Mouse (Mus musculus): Measurements from ENCODE around the gene Il11ra1. TPM values are rescaled to one million over a fixed set of nuclear protein-coding genes. Genes with fewer than 3 reads are reported as not detected.

Gene Il11ra1
- polyA plus RNA-seq, 1 experiment from 2014 or later: 29.2 TPM

- no peak overlapping the region for H3K9ac ChIP-seq (replicated peaks; ENCODE audit: low read depth, low read length)
These were observed 36.2 kb upstream of the Il11ra1 start for GRCm38 (mm10) chr4:41663614-41664013.

GRCm38 (mm10) chr4:41664533-41664932 is 35.3 kb upstream of the Il11ra1 start:
- Histone ChIP-seq H3K4me1 (replicated peaks; ENCODE audit: control insufficient read depth, insufficient read depth, low read length) (peaks cover 23% of the 10 kb centered on the region), H3K4me3 (replicated peaks; ENCODE audit: low read length) (no peak overlapping the region), H3K9ac (replicated peaks; ENCODE audit: low read depth, low read length) (no peak overlapping the region), H3K27me3 (replicated peaks; ENCODE audit: control insufficient read depth, insufficient read depth, low read length) (no peaks in the 10 kb centered on the region), H3K4me2 (ENCODE audit: low read length) (no peak overlapping the region), H3K36me3 (ENCODE audit: control insufficient read depth, insufficient read depth) (no peaks in the 10 kb centered on the region), H3K27ac (ENCODE audit: low read length) (no peak overlapping the region), H3K9me3 (ENCODE audit: control insufficient read depth, low read length) (no peaks in the 10 kb centered on the region)
- WGBS: 74% methylated on average over 7 of the region's 7 CpGs
- no peak for ATAC-seq

More at GRCm38 (mm10) chr4:41663614-41664013, 36.2 kb upstream of the Il11ra1 start:
- Histone ChIP-seq H3K36me3 (ENCODE audit: control insufficient read depth, insufficient read depth) (no peaks in the 10 kb centered on the region), H3K9me3 (ENCODE audit: control insufficient read depth, low read length) (no peaks in the 10 kb centered on the region), H3K27me3 (replicated peaks; ENCODE audit: control insufficient read depth, insufficient read depth, low read length) (no peaks in the 10 kb centered on the region), H3K4me3 (replicated peaks; ENCODE audit: low read length) (no peak overlapping the region), H3K27ac (ENCODE audit: low read length) (no peak overlapping the region), H3K4me1 (replicated peaks; ENCODE audit: control insufficient read depth, insufficient read depth, low read length) (peaks cover 25% of the 10 kb centered on the region), H3K4me2 (ENCODE audit: low read length) (no peak overlapping the region)
- WGBS: 66% methylated on average over 9 of the region's 9 CpGs
- ATAC-seq: no peak

GRCm38 (mm10) chr4:41665009-41665675 is 34.6 kb upstream of the Il11ra1 start:
- WGBS: 4% methylated on average over 6 of the region's 8 CpGs
- ATAC-seq: no peak
- Histone ChIP-seq H3K27me3 (replicated peaks; ENCODE audit: control insufficient read depth, insufficient read depth, low read length) (no peaks in the 10 kb centered on the region), H3K36me3 (ENCODE audit: control insufficient read depth, insufficient read depth) (no peaks in the 10 kb centered on the region), H3K9ac (replicated peaks; ENCODE audit: low read depth, low read length) (0 out of 2 replicates have a peak overlapping the region, but pooled peaks have one; percentile 18), H3K4me2 (ENCODE audit: low read length) (no peak overlapping the region), H3K4me3 (replicated peaks; ENCODE audit: low read length) (no peak overlapping the region), H3K27ac (ENCODE audit: low read length) (no peak overlapping the region), H3K9me3 (ENCODE audit: control insufficient read depth, low read length) (no peaks in the 10 kb centered on the region), H3K4me1 (replicated peaks; ENCODE audit: control insufficient read depth, insufficient read depth, low read length) (peaks cover 23% of the 10 kb centered on the region)

GRCm38 (mm10) chr4:41666646-41667045 is 33.1 kb upstream of the Il11ra1 start:
- Histone ChIP-seq H3K27ac (ENCODE audit: low read length) (no peak overlapping the region), H3K9me3 (ENCODE audit: control insufficient read depth, low read length) (no peaks in the 10 kb centered on the region), H3K36me3 (ENCODE audit: control insufficient read depth, insufficient read depth) (no peaks in the 10 kb centered on the region), H3K27me3 (replicated peaks; ENCODE audit: control insufficient read depth, insufficient read depth, low read length) (no peaks in the 10 kb centered on the region), H3K4me2 (ENCODE audit: low read length) (no peak overlapping the region), H3K4me1 (replicated peaks; ENCODE audit: control insufficient read depth, insufficient read depth, low read length) (peaks cover 15% of the 10 kb centered on the region), H3K4me3 (replicated peaks; ENCODE audit: low read length) (no peak overlapping the region), H3K9ac (replicated peaks; ENCODE audit: low read depth, low read length) (no peak overlapping the region)
- no peak for ATAC-seq
- 85% methylated on average over 10 of the region's 11 CpGs for WGBS

GRCm38 (mm10) chr4:41670836-41671235 is 29.0 kb upstream of the Il11ra1 start:
- WGBS: 75% methylated on average over 18 of the region's 18 CpGs
- no peaks in the 10 kb centered on the region for H3K9me3 ChIP-seq (ENCODE audit: control insufficient read depth, low read length)

GRCm38 (mm10) chr4:41671500-41671899 is 28.3 kb upstream of the Il11ra1 start:
- ATAC-seq: peak; percentile 5; the same call in 1 of the 2 replicates
- WGBS: 12% methylated on average over 4 of the region's 5 CpGs
- Histone ChIP-seq H3K9me3 (ENCODE audit: control insufficient read depth, low read length) (no peaks in the 10 kb centered on the region), H3K27me3 (replicated peaks; ENCODE audit: control insufficient read depth, insufficient read depth, low read length) (no peaks in the 10 kb centered on the region), H3K4me3 (replicated peaks; ENCODE audit: low read length) (no peak overlapping the region), H3K4me2 (ENCODE audit: low read length) (peak overlapping the region; percentile 8; the same call in 1 of the 2 replicates), H3K4me1 (replicated peaks; ENCODE audit: control insufficient read depth, insufficient read depth, low read length) (peaks cover 33% of the 10 kb centered on the region), H3K36me3 (ENCODE audit: control insufficient read depth, insufficient read depth) (no peaks in the 10 kb centered on the region), H3K9ac (replicated peaks; ENCODE audit: low read depth, low read length) (no peak overlapping the region), H3K27ac (ENCODE audit: low read length) (0 out of 2 replicates have a peak overlapping the region, but pooled peaks have one; percentile 17)

More at GRCm38 (mm10) chr4:41670836-41671235, 29.0 kb upstream of the Il11ra1 start:
- H3K9ac ChIP-seq (replicated peaks; ENCODE audit: low read depth, low read length): no peak overlapping the region
- H3K36me3 ChIP-seq (ENCODE audit: control insufficient read depth, insufficient read depth): no peaks in the 10 kb centered on the region
- H3K4me2 ChIP-seq (ENCODE audit: low read length): no peak overlapping the region
- no peaks in the 10 kb centered on the region for H3K27me3 ChIP-seq (replicated peaks; ENCODE audit: control insufficient read depth, insufficient read depth, low read length)
- H3K4me1 ChIP-seq (replicated peaks; ENCODE audit: control insufficient read depth, insufficient read depth, low read length): peaks cover 26% of the 10 kb centered on the region
- no peak overlapping the region for H3K4me3 ChIP-seq (replicated peaks; ENCODE audit: low read length)
- no peak for ATAC-seq
- no peak overlapping the region for H3K27ac ChIP-seq (ENCODE audit: low read length)

GRCm38 (mm10) chr4:41671963-41672480 is 27.8 kb upstream of the Il11ra1 start:
- WGBS: 2% methylated on average over 8 of the region's 8 CpGs
- Histone ChIP-seq H3K9ac (replicated peaks; ENCODE audit: low read depth, low read length) (0 out of 2 replicates have a peak overlapping the region, but pooled peaks have one; percentile 18), H3K27ac (ENCODE audit: low read length) (0 out of 2 replicates have a peak overlapping the region, but pooled peaks have one; percentile 17), H3K4me2 (ENCODE audit: low read length) (peak overlapping the region; percentile 8; the same call in 1 of the 2 replicates), H3K36me3 (ENCODE audit: control insufficient read depth, insufficient read depth) (no peaks in the 10 kb centered on the region), H3K4me1 (replicated peaks; ENCODE audit: control insufficient read depth, insufficient read depth, low read length) (peaks cover 38% of the 10 kb centered on the region), H3K27me3 (replicated peaks; ENCODE audit: control insufficient read depth, insufficient read depth, low read length) (no peaks in the 10 kb centered on the region), H3K9me3 (ENCODE audit: control insufficient read depth, low read length) (no peaks in the 10 kb centered on the region), H3K4me3 (replicated peaks; ENCODE audit: low read length) (no peak overlapping the region)
- peak; percentile 70 for ATAC-seq

- Histone ChIP-seq H3K36me3 (ENCODE audit: control insufficient read depth, insufficient read depth) (no peaks in the 10 kb centered on the region), H3K4me1 (replicated peaks; ENCODE audit: control insufficient read depth, insufficient read depth, low read length) (peaks cover 43% of the 10 kb centered on the region), H3K27me3 (replicated peaks; ENCODE audit: control insufficient read depth, insufficient read depth, low read length) (no peaks in the 10 kb centered on the region), H3K4me3 (replicated peaks; ENCODE audit: low read length) (no peak overlapping the region), H3K9ac (replicated peaks; ENCODE audit: low read depth, low read length) (no peak overlapping the region), H3K27ac (ENCODE audit: low read length) (no peak overlapping the region), H3K4me2 (ENCODE audit: low read length) (no peak overlapping the region), H3K9me3 (ENCODE audit: control insufficient read depth, low read length) (no peaks in the 10 kb centered on the region)
- WGBS: 12% methylated on average over 8 of the region's 8 CpGs
- no peak for ATAC-seq
These were observed 27.2 kb upstream of the Il11ra1 start for GRCm38 (mm10) chr4:41672522-41672963.

GRCm38 (mm10) chr4:41673186-41673585 is 26.6 kb upstream of the Il11ra1 start:
- Histone ChIP-seq H3K4me2 (ENCODE audit: low read length) (no peak overlapping the region), H3K36me3 (ENCODE audit: control insufficient read depth, insufficient read depth) (no peaks in the 10 kb centered on the region), H3K27ac (ENCODE audit: low read length) (no peak overlapping the region), H3K27me3 (replicated peaks; ENCODE audit: control insufficient read depth, insufficient read depth, low read length) (no peaks in the 10 kb centered on the region), H3K4me1 (replicated peaks; ENCODE audit: control insufficient read depth, insufficient read depth, low read length) (peaks cover 50% of the 10 kb centered on the region), H3K9me3 (ENCODE audit: control insufficient read depth, low read length) (no peaks in the 10 kb centered on the region), H3K4me3 (replicated peaks; ENCODE audit: low read length) (no peak overlapping the region), H3K9ac (replicated peaks; ENCODE audit: low read depth, low read length) (no peak overlapping the region)
- ATAC-seq: no peak
- 31% methylated on average over 19 of the region's 19 CpGs for WGBS
